Mouse (Mus musculus): ENCODE measurements around the gene Myod1.

Gene Myod1

GRCm38 (mm10) chr7:46376172-46377007 is at the start of gene Myod1:
Gene Myod1 (plus strand): TSS chr7:46376474.
- no peak for DNase-seq (ENCODE audit: low read depth, low spot score)

DNA sequence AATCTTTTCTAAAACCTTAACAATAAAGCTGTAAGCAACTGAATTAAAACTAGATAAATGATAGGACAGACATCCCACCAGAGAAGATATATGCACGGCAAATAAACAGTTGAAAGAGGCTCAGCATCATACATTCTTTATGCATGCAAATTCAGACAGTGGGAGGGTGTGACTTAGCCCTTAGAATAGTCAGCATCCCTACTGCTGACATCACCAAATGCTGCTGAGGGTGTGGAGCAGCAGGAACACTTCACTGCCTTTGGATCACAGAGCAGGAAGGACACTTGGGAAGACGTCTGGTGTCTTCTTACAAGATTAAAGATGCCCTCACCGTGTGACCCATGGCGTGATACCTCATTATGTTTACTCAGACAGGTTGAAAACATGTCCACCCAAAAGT is 48.4 kb upstream of the Myod1 start:
- no peak for DNase-seq (ENCODE audit: low read depth, low spot score)

GRCm38 (mm10) chr7:46337397-46337796 is 38.9 kb upstream of the Myod1 start:
- DNase-seq (ENCODE audit: low read depth, low spot score), result no peak

- peak; percentile 65 for DNase-seq (ENCODE audit: low read depth, low spot score)
These were observed 36.5 kb upstream of the Myod1 start for GRCm38 (mm10) chr7:46339818-46340217.

DNA sequence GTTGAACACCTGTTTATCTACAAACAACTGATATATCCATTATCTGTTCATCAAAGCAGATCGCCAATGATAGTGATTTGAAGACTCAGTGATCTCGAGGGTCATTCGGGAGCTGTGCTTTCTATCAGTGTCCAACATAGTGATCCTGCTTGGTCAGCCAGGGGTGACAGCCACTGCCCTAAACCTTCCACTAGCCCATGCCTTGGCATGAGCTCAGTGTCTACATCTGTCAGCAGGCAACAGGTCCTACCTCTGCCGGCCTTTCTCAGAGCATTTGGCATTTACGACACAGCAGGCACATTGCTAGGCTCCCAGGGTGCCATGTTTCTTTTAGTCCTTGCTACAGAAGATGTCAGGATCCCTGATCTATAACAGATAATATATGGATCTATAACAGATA is 36.0 kb upstream of the Myod1 start:
- DNase-seq (ENCODE audit: low read depth, low spot score), result no peak

DNA sequence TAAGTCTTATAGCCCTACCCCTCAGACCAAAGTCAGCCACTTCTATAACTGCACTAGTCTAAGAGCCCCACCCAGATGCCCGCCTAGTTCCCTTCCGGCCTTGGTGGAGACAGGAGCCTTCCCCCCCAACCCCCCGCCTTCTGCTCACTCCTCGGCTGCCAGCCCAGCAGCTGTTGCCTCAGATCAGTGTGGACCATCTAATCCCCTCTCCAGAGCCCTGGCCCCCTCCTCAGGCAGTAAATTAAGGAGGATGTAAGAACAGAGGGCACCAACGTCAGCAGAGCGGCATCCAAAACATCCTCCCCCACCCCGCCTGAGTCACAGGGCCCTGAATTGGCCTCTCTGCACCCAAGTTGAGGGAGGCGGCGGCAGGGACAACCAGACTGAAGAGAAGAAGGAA is 34.8 kb upstream of the Myod1 start:
- no peak for DNase-seq (ENCODE audit: low read depth, low spot score)

DNA sequence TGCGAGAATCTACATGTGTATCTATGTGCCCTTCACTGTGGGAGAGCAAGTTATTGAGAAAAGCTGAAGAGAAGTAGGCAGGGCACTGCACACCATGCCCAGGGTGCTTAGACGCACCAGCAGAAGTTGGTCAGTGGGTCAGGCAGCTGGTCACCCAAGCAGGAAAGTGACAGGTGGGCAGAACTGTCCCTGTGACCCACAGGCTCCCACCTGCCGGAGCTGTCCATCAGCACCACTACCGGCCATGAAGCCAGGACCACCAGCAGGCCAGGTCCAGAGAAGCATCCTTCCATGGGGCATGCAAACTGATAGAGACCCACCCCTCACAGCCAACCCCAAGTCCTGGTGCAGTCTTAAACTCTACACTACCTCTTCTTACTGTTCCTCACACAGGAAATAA is 28.6 kb upstream of the Myod1 start:
- no peak for DNase-seq (ENCODE audit: low read depth, low spot score)

- no peak for DNase-seq (ENCODE audit: low read depth, low spot score)
These were observed 27.5 kb upstream of the Myod1 start for GRCm38 (mm10) chr7:46348813-46349212.

GRCm38 (mm10) chr7:46350119-46350702 is 26.1 kb upstream of the Myod1 start:
- DNase-seq (ENCODE audit: low read depth, low spot score), result no peak

DNA sequence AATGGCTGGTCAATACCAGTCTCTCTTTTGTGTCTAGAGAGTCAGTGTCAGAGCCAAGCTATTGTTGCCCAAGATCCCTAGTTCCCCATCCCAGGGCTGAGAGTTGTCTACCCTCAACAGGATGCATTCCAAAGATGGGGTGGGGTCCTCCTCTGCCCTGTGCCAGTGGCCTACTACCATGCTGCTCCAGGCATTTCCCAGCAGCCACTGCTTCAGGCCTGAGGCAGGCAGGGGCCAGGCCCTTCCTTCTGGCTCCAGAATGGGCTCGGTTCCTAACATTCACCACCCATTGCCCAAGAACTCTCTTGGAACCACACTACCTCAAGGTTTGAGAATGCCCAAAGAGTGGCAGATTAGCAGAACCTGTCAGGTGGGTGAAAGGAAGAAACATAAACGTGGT is 23.5 kb upstream of the Myod1 start:
- no peak for DNase-seq (ENCODE audit: low read depth, low spot score)

- DNase-seq (ENCODE audit: low read depth, low spot score), result peak; percentile 25
These were observed 23.1 kb upstream of the Myod1 start for GRCm38 (mm10) chr7:46353216-46353615.

DNA sequence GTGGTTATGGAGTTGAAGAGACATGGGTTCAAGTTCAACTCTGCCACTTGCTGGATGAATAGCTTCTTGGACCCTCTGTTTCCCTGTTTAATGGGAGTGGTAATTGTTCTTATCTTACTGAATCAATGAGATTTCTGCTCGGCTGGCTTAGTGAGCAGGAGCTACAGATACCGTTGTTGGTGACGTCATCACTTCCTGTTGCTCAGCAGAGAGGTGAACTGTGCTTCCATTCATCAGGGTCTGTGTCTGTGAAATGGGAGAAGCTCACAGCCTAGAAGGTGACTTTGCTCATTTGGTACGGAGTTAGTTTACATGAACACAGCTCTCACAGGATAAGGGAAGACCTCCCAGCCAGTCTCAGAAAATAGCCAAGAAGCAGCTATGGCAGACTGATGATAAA is 22.4 kb upstream of the Myod1 start:
- no peak for DNase-seq (ENCODE audit: low read depth, low spot score)

GRCm38 (mm10) chr7:46361776-46362175 is 14.5 kb upstream of the Myod1 start:
- no peak for DNase-seq (ENCODE audit: low read depth, low spot score)

- DNase-seq (ENCODE audit: low read depth, low spot score), result no peak
These were observed 12.1 kb upstream of the Myod1 start for GRCm38 (mm10) chr7:46364154-46364553.

DNA sequence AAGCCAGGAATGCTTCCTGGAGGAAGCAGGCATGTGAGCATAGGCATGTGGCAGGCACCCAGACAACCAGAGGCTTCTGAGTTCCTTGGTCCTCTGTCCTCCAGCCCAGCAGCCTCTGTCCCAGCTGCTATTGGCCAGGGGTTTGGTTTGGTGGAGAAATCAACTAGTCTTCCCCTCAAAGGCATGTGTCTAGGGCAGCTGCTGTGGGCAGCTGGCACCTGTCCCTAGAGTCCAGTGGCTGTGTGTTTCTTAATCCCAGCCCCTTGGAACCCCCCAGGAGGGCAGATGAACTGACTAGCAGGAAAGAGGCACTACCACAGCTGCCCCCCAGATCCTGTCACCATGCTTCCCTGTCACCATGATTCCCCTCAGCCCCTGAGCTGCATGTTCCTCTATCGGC is 10.5 kb upstream of the Myod1 start:
- DNase-seq (ENCODE audit: low read depth, low spot score), result no peak

GRCm38 (mm10) chr7:46371104-46371503 is 5.2 kb upstream of the Myod1 start:
- DNase-seq (ENCODE audit: low read depth, low spot score), result no peak

DNA sequence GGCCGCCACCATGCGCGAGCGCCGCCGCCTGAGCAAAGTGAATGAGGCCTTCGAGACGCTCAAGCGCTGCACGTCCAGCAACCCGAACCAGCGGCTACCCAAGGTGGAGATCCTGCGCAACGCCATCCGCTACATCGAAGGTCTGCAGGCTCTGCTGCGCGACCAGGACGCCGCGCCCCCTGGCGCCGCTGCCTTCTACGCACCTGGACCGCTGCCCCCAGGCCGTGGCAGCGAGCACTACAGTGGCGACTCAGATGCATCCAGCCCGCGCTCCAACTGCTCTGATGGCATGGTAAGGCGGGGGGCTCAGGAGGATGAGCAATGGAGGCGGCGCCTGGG is 703 bp downstream of the Myod1 start:
- DNase-seq (ENCODE audit: low read depth, low spot score), result peak; percentile 63

GRCm38 (mm10) chr7:46378123-46378522 is 1.8 kb downstream of the Myod1 start:
- no peak for DNase-seq (ENCODE audit: low read depth, low spot score)

DNA sequence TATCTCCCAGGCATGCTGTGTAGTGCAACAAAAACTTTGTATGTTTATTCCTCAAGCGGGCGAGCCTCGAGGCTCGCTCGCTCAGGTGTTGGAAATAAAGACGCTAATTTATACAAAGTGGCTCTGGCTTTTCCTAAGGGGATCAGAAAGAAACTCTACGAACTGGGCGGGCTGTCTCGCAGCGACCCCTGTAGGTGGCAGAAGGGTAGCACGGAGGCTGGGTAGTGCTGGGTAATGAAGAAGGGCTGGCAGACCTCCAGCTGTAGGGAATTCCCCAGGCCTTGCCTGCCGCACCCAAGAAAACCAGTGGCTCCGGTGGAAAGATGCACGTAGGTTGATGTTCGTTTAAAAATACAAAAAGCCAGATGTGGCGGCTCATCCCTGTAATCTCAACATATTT is 2.7 kb downstream of the Myod1 start:
- DNase-seq (ENCODE audit: low read depth, low spot score), result peak; percentile 54

DNA sequence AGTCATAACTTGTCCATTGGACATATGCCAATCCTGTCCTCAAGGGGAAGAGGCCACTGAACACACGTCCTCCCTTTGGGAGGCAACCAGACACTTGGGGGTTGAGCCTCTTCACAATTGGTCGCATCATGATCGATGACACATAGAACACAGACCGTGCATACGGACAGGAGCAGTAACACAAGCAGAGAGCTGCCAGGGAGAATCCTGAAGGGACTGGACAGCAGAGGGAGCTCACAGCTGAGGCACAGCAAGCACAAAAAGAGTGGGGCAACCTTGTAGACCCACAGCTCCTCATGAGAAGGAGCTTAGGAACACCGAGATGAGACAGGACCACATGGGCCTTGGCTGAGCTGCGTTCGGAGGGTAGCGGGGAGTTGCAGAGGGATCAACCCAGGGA is 4.4 kb downstream of the Myod1 start:
- DNase-seq (ENCODE audit: low read depth, low spot score), result no peak

DNA sequence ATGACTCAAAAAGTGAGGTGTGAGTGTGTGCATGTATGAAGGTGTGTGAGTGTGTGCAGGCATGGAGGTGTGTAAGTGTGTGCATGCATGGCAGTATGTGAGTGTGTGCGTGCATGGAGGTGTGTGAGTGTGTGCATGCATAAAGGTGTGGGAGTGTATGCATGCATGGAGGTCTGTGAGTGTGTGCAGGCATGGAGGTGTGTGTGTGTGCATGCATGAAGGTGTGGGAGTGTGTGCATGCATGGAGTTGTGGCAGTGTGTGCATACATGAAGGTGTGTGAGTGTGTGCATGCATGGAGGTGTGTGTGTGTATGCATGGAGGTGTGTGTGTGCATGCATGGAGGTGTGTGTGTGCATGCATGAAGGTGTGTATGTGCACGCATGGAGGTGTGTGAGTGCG is 11.2 kb downstream of the Myod1 start:
- DNase-seq (ENCODE audit: low read depth, low spot score), result no peak

DNA sequence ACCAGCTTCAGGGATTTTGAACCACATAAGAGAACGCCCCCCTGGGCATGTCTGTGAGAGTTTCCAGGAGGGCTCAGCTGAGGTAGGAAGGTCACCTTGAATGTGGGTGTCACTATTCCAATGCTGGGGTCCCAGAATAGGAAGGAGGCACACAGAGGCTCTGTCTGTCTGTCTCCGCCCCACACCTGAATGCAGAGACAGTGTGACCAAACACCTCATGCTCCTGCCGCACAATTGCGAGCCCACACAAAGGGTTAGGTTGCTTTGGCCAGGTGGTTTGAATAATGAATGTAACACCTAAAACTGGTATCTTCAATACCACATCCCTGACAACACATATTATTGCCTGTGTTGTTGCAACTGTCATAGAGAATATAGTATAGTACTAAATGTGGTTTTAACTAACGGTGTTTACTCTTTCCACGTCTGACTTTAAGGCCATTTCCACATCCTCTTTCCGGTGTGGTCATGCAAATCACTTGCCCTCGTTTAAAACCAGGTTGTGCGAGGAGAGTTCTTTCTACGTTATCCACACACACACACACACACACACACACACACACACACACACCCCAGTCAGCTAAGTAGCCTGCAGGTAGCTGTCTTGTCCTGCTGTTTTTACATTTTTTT is 13.3 kb downstream of the Myod1 start:
- DNase-seq (ENCODE audit: low read depth, low spot score), result no peak

- DNase-seq (ENCODE audit: low read depth, low spot score), result no peak
These were observed 14.0 kb downstream of the Myod1 start for GRCm38 (mm10) chr7:46390226-46390625.

Data from forelimb bud, embryonic 11.5 days (tissue).